Mouse (Mus musculus) midbrain, embryonic 14.5 days (tissue): Measurements from ENCODE around the gene Xylb. TPM values are rescaled to one million over a fixed set of nuclear protein-coding genes. Genes with fewer than 3 reads are reported as not detected.
A peak's percentile ranks its signal among the peaks of the same experiment; 100 is the strongest.

Source experiments
- ATAC-seq: fragments of 200-750 bp; cut with Nextera tagmentation; 2 replicates; pipeline ENCODE4 v1.8.0; 2017; ENCODE audit warnings: moderate number of reproducible peaks, moderate library complexity; ENCODE audit not compliant: low FRiP score, low TSS enrichment
- DNase-seq: peaks from one replicate; pipeline ENCODE4 v3.0.0-alpha.2; 2015
- H3K27ac ChIP-seq: fragments of 300-500 bp; sonication (generic); replicated peaks from 2 replicates; pipeline ENCODE4 v1.5.1; 2014; ENCODE audit warnings: mild to moderate bottlenecking, low read depth, low read length, moderate library complexity
- H3K27me3 ChIP-seq: fragments of 300-500 bp; sonication (generic); 2 replicates; pipeline ENCODE4 v1.6.1; 2014; ENCODE audit warnings: low read length, control low read depth, mixed read lengths; ENCODE audit not compliant: control insufficient read depth, insufficient read depth
- H3K36me3 ChIP-seq: fragments of 300-500 bp; sonication (generic); 2 replicates; pipeline ENCODE4 v1.6.1; 2014; ENCODE audit warnings: low read length, control low read depth; ENCODE audit not compliant: control insufficient read depth, insufficient read depth
- H3K4me1 ChIP-seq: fragments of 300-500 bp; sonication (generic); 2 replicates; pipeline ENCODE4 v1.6.1; 2014; ENCODE audit warnings: mild to moderate bottlenecking, antibody characterized with exemption, low read length, control low read depth; ENCODE audit not compliant: control insufficient read depth, insufficient read depth
- H3K4me2 ChIP-seq: fragments of 300-500 bp; sonication (generic); 2 replicates; pipeline ENCODE4 v1.6.1; 2014; ENCODE audit warnings: mild to moderate bottlenecking, low read length, moderate library complexity
- H3K4me3 ChIP-seq: fragments of 300-500 bp; sonication (generic); replicated peaks from 2 replicates; pipeline ENCODE4 v1.5.1; 2014; ENCODE audit warnings: low read depth, low read length
- H3K9ac ChIP-seq: fragments of 300-500 bp; sonication (generic); replicated peaks from 2 replicates; pipeline ENCODE4 v1.6.1; 2014; ENCODE audit warnings: mild to moderate bottlenecking, low read length, moderate library complexity
- H3K9me3 ChIP-seq: fragments of 300-500 bp; sonication (generic); 2 replicates; pipeline ENCODE4 v1.6.1; 2016; ENCODE audit warnings: low read length, control low read depth, mixed read lengths; ENCODE audit not compliant: control insufficient read depth
- WGBS: fragments of 180-500 bp; shearing (Covaris S2); extraction: QIAGEN DNeasy Blood & Tissue Kit; methylation state at CpG from one replicate; pipeline ENCODE4 v1.1.7; 2014; 5-methylcytosine and 5-hydroxymethylcytosine counted together
- polyA plus RNA-seq: library from polyadenylated mRNA; unstranded; fragments of >200 nt; fragmentation: Nextera tagmentation; extraction: Ambion mirVana; gene quantifications from 2 replicates; pipeline ENCODE4 v1.2.1, GENCODE M21; 2014

Gene Xylb
- 1.5 and 2.4 TPM in 2 replicates for polyA plus RNA-seq

DNA sequence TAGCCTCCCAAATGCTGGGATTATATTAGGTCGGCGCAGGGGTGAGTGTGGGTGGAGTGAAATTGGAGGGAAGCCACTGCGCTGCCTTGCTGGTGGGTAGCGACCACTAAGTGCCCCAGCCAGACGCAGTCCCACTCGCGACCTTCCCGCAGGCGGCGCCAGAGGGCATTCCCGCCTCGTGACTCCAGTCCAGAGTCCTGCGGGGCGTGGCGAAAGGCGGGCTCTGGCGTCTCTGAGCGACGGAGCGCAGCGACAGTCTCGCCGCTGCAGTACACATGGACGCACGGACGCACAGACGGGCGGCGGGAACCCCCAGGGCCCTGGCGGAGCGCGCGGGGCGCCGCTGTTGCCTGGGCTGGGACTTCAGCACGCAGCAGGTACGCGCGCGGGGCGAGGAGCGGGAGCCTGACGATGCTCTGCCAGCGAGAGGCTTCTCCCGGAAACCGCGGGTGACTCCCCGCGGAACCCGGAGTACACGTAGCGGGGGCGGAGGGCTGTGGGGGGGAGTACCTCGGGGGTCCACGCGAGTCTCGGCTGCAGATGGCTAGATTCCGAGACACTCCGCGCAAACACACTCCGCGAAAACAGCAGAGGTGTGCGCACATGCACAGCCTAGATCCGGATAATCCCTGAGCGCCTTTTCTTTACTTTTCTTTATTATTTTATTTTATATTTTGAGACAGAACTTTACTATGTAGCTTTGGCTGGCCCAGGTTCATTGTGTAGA is at the start of gene Xylb:
Xylb (plus strand) TSS at position 51 of the 727 bp plus-strand sequence.
- Histone ChIP-seq H3K9ac (peak within 1 kb of the TSS; percentile 59), H3K4me3 (peak within 1 kb of the TSS; percentile 56), H3K27ac (no peak within 1 kb of the TSS), H3K27me3 (no peaks in the 10 kb centered on the region), H3K4me1 (no peaks in the 10 kb centered on the region), H3K36me3 (no peaks in the 10 kb centered on the region), H3K4me2 (peak within 1 kb of the TSS; percentile 88), H3K9me3 (no peaks in the 10 kb centered on the region)
- ATAC-seq = peak; percentile 78
- DNase-seq = peak; percentile 92
- WGBS = 4% methylated on average over 65 of the region's 65 CpGs

DNA sequence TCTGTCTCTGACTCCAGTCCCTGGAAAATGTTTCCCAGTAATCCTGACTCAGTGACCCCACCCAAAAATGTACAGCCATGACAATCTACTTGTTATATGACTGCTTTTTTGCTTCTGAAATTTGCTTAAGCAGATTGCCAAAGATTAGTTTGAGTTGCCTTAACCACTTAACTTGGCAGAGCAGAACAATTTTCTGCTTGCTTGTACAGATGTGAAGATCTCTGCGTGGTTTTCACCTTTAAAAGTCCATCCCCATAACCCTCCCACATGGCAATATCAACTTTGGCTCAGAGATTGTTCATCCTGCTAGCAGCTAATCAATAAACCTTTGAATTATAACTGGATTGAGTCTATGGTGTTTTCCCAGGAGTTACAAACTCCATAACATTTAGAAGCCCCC is 48.1 kb upstream of the Xylb start:
- no peak overlapping the region for H3K4me3 ChIP-seq
- DNase-seq (no peak), ATAC-seq (no peak)
- no peak overlapping the region for H3K27ac ChIP-seq
- no peaks in the 10 kb centered on the region for H3K27me3 ChIP-seq
- H3K4me2 ChIP-seq = no peak overlapping the region
- no peak overlapping the region for H3K9ac ChIP-seq
- H3K9me3 ChIP-seq = no peaks in the 10 kb centered on the region
- WGBS = 96% methylated on average over 1 of the region's 1 CpGs
- H3K4me1 ChIP-seq = no peaks in the 10 kb centered on the region
- H3K36me3 ChIP-seq = no peaks in the 10 kb centered on the region

DNA sequence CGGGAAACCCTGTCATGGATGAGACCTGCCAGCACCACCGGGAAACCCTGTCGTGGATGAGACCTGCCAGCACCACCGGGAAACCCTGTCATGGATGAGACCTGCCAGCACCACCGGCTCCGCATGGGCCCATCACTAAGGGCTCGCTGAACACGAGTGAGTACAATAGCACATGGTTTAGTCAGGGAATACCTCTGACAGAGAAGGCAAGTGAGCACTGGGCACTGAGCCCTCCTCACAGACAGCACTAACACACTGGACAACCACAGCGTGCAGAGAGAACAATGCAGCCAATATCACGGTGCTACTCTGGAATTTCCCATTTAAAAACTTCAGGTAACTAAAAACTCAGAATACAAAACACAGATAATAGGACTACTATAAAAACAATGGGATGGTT is 44.1 kb upstream of the Xylb start:
- H3K27ac ChIP-seq = no peak overlapping the region
- DNase-seq (no peak), ATAC-seq (no peak)
- no peak overlapping the region for H3K9ac ChIP-seq
- no peak overlapping the region for H3K4me2 ChIP-seq
- WGBS = 91% methylated on average over 10 of the region's 10 CpGs
- no peaks in the 10 kb centered on the region for H3K9me3 ChIP-seq
- no peak overlapping the region for H3K4me3 ChIP-seq
- no peaks in the 10 kb centered on the region for H3K36me3 ChIP-seq
- H3K4me1 ChIP-seq = no peaks in the 10 kb centered on the region
- H3K27me3 ChIP-seq = no peaks in the 10 kb centered on the region

DNA sequence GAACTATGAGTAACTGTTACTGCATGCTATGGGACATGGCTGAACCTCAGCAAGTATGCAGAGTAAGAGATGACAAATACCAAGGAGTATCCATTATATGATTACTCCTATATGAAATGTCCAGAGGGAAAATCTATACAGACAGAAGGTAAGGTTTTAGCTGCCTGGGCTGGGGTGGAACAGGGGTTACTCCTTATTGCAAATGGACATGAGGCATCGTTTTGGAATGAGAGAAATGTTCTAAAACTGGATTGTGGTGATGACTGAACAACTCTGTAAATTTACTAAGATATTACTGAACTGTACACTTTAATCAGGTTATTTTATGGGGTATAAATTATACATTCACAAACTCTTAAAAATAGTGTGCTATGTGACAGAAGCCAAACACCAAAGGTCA is 38.3 kb upstream of the Xylb start:
- 94% methylated on average over 1 of the region's 1 CpGs for WGBS
- no peak overlapping the region for H3K9ac ChIP-seq
- ATAC-seq (no peak), DNase-seq (no peak)
- H3K36me3 ChIP-seq = no peaks in the 10 kb centered on the region
- H3K9me3 ChIP-seq = no peaks in the 10 kb centered on the region
- H3K27me3 ChIP-seq = no peaks in the 10 kb centered on the region
- H3K27ac ChIP-seq = no peak overlapping the region
- peaks cover 15% of the 10 kb centered on the region for H3K4me1 ChIP-seq
- H3K4me3 ChIP-seq = no peak overlapping the region
- H3K4me2 ChIP-seq = no peak overlapping the region

DNA sequence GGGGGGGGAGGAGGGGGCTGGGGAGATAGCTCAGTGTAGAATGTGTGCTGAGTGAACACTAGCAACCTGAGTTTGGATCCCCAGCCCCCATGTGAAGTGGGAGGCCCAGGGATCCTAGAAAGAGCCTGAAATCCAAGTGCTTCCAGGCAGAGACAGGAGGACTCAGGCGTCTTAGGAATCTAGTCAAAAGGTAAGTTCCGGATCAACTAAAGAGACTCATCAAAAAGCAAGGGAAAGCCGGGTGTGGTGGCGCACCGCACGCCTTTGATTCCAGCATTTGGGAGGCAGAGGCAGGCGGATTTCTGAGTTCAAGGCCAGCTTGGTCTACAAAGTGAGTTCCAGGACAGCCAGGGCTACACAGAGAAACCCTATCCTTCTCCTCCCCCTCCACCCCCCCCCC is 36.7 kb upstream of the Xylb start:
- peak overlapping the region; percentile 96; the same call in 1 of the 2 replicates for H3K4me3 ChIP-seq
- H3K4me2 ChIP-seq = peak overlapping the region; percentile 88
- no peaks in the 10 kb centered on the region for H3K9me3 ChIP-seq
- H3K9ac ChIP-seq = no peak overlapping the region
- no peak for ATAC-seq
- no peak for DNase-seq
- H3K36me3 ChIP-seq = no peaks in the 10 kb centered on the region
- H3K4me1 ChIP-seq = peaks cover 17% of the 10 kb centered on the region
- H3K27ac ChIP-seq = no peak overlapping the region
- H3K27me3 ChIP-seq = no peaks in the 10 kb centered on the region
- WGBS = 85% methylated on average over 7 of the region's 7 CpGs

DNA sequence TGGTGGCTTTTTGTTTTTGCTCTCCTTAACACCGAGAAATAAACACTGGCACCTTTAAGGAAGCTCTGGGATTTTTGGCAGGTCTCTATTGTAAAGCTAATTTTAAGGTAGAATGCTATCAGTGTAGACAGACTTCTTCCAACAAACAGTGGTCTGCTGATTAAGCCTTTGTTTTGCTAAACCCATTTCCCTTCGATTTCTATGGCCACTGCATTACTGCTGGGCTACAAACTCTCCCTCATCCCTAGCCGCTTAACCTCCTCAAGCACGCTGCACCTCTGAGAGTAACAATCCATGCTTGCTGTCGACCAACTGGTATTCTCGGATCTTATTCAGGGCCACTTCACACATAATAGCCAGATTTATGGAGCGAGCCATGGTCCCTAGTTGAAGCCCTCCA is 36.2 kb upstream of the Xylb start:
- 10% methylated on average over 7 of the region's 7 CpGs for WGBS
- Histone ChIP-seq H3K27me3 (no peaks in the 10 kb centered on the region), H3K4me2 (peak overlapping the region; percentile 88), H3K36me3 (no peaks in the 10 kb centered on the region), H3K27ac (no peak overlapping the region), H3K4me1 (peaks cover 17% of the 10 kb centered on the region), H3K4me3 (peak overlapping the region; percentile 96), H3K9ac (peak overlapping the region; percentile 78; the same call in 1 of the 2 replicates), H3K9me3 (no peaks in the 10 kb centered on the region)
- peak; percentile 14 for DNase-seq
- no peak for ATAC-seq

DNA sequence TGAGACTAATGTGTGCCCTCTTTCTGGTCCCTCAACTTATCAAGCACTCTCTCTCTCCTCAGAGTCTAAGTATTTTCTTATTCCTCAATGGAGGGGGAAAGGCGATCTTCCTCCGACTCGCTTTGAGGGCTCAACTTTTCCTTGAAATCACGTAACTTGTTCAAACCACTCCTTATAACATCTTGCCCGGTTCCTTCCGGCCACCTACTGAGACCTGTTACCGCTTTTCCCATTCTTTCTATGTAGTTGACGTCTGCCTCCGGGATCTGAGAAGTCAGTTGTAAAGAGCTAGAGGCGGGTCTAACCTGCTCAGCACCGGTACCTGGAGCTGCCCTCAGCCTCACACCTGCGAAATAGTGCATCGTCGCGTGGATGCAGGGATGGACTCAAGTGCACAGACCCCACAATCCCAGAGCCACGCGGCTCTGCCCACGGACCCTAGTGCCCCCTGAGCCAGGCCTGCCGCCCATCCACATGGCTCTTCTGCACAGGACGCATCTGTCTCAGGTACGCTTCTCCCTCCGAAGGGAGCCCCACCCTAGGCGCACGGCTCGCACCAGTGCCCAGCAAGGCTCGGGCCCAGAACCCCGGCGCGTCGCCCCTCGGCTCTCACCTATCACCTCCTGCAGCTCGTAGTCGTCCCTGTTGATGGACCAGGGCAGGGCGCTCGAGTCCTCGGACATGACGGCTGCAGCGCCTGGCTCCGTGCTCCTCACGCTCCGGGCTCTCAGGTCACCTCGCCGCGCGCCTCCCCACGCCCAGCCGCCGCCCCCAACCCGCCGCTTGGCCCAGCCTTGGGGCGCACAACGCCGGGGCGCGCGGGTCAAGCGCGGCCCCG is 35.6 kb upstream of the Xylb start:
- Histone ChIP-seq H3K9me3 (no peaks in the 10 kb centered on the region), H3K27me3 (no peaks in the 10 kb centered on the region), H3K27ac (peak overlapping the region; percentile 87), H3K4me1 (peaks cover 17% of the 10 kb centered on the region), H3K36me3 (no peaks in the 10 kb centered on the region), H3K4me2 (peak overlapping the region; percentile 88), H3K9ac (peak overlapping the region; percentile 78), H3K4me3 (peak overlapping the region; percentile 96)
- peak; percentile 41 for ATAC-seq
- under 1% methylated on average over 59 of the region's 59 CpGs for WGBS
- DNase-seq = peak; percentile 35

DNA sequence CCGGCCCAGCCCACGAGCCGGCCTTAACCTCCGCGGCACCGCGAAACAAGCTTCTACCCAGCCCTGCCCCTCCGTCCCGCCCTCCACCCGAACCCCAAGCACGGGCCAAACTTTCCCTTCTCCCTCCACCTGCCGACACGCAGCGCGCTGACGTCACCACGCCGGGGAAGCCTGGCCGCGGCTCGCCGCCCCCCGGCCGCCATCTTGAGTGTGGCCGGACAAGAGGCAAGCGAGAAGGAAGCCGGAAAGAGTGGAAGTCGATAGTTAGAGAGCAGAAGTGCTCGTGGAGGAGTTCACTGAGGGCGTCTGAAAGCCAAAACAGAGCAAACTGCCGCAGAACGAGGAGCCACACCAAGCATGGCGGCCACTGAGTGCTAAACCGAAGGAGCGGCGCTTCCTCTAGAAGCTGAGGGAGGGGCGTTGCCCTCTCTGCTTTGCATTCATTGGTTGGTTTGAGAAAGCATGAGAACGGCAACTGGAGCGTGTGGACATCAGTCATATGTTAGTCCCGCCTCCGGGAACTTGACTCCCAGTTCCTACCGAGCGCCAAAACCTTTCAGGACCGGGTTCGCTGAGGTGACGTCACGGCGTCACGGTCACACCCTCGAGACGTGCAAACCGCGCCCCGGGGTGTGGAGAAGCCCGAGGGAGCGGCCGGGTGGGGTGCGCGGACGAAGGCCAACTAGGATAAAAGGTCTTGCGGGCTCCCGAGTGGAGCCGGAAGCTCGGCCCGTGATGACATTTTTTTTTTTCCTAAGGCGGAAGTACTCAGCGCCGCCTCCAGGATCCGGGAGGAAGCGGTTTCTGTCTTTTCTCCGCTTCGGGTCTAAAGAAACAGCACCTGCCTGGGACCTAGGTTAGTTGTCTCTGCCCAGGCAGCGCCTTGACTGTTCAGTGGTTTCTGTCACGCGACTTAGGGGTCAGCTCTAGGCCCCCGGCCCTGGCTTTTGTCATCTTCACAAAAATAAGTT is 34.6 kb upstream of the Xylb start, which contains the start of gene Oxsr1:
Oxsr1 (minus strand) TSS at position 139 of the 971 bp plus-strand sequence.
- ATAC-seq = peak; percentile 97
- Histone ChIP-seq H3K36me3 (no peaks in the 10 kb centered on the region), H3K9ac (peak within 1 kb of the TSS; percentile 78), H3K4me2 (peak within 1 kb of the TSS; percentile 88), H3K27ac (peak within 1 kb of the TSS; percentile 87), H3K4me3 (peak within 1 kb of the TSS; percentile 96), H3K9me3 (no peaks in the 10 kb centered on the region), H3K27me3 (no peaks in the 10 kb centered on the region), H3K4me1 (peaks cover 17% of the 10 kb centered on the region)
- peak; percentile 99 for DNase-seq
- WGBS = under 1% methylated on average over 76 of the region's 76 CpGs
